Mouse (Mus musculus) spleen, adult 2 months (tissue): ENCODE data around the gene Parn. TPM values are rescaled to one million over a fixed set of nuclear protein-coding genes. Genes with fewer than 3 reads are reported as not detected.
A peak's percentile ranks its signal among the peaks of the same experiment; 100 is the strongest.

Experiments used
- DNase-seq, 2 experiments: peaks; one replicate each; pipeline versions ENCODE4 v3.0.0 to v3.0.0-alpha.2; 2012 to 2021; ENCODE audit warnings: low spot score in 2 of 2, low read depth in 1 of 2
- H3K27ac ChIP-seq: fragments of 200-500 bp; 2 replicates; pipeline ENCODE4 v1.5.1; 2012; ENCODE audit warnings: low read length, inconsistent platforms; ENCODE audit not compliant: insufficient read depth
- H3K27me3 ChIP-seq: fragments of 200-500 bp; 2 replicates; pipeline ENCODE4 v1.6.1; 2012; ENCODE audit warnings: mild to moderate bottlenecking, moderate library complexity, low read length, inconsistent platforms; ENCODE audit not compliant: control insufficient read depth, insufficient read depth
- H3K36me3 ChIP-seq: fragments of 200-500 bp; 2 replicates; pipeline ENCODE4 v1.6.1; 2012; ENCODE audit warnings: mild to moderate bottlenecking, low read length, inconsistent platforms; ENCODE audit not compliant: control insufficient read depth, insufficient read depth
- H3K4me1 ChIP-seq: fragments of 200-500 bp; 2 replicates; pipeline ENCODE4 v1.6.1; 2011; ENCODE audit warnings: inconsistent platforms; ENCODE audit not compliant: control insufficient read depth, insufficient read depth, insufficient read length
- H3K4me3 ChIP-seq: fragments of 200-500 bp; 2 replicates; pipeline ENCODE4 v1.5.1; 2011; ENCODE audit warnings: mild to moderate bottlenecking, inconsistent platforms; ENCODE audit not compliant: insufficient read depth, insufficient read length; ENCODE audit errors: extremely low read depth
- CTCF ChIP-seq: fragments of 200-500 bp; IDR thresholded peaks from 2 replicates; pipeline ENCODE4 v1.5.1; 2011; ENCODE audit warnings: mild to moderate bottlenecking, inconsistent platforms; ENCODE audit not compliant: insufficient read depth, insufficient read length, insufficient replicate concordance; ENCODE audit errors: extremely low read depth
- POLR2A ChIP-seq: fragments of 200-500 bp; IDR thresholded peaks from 2 replicates; pipeline ENCODE4 v1.6.1; 2011; ENCODE audit warnings: low read depth, low read length, inconsistent platforms
- WGBS: fragments of 180-500 bp; shearing (Covaris S2); methylation state at CpG from one replicate; pipeline ENCODE4 v1.1.7; 2018; 5-methylcytosine and 5-hydroxymethylcytosine counted together
- polyA plus RNA-seq: library from polyadenylated mRNA; depleted of rRNA; stranded (reverse); fragments of >200 nt; gene quantifications from 2 replicates; pipeline ENCODE4 v1.2.3, GENCODE M21; 2012; rRNA removed

The Parn gene
- polyA plus RNA-seq = 8.8 and 9.9 TPM in 2 replicates

DNA sequence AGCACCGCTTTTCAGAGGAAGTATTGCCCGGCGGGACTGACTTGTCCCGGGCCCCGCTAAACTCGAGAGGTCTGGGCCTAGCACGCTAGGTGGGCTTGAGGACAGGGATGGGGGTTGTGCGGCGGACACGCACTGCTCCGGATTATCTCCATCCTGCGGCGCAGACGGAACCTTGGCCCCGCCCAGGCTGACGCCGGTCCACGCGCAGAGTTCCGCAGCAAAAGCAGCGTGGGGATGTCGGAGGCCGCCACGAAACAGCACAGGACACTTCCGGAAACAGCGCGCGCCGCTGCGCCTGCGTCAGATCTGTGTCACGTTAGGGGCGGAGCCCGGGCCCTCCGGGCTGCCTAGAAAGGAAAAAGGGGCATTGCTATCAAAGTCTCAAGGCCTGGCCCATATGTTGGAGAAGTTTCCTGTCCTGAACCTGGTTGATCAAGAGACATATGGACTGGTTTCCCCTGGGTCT lies at the start of gene Parn:
TSS of gene Parn (minus strand) at position 293 of the 466 bp plus-strand sequence.
- under 1% methylated on average over 35 of the region's 35 CpGs for WGBS
- Histone ChIP-seq H3K27ac (peak within 1 kb of the TSS; percentile 35), H3K36me3 (peaks cover 3% of the 10 kb centered on the region; the same call in 1 of the 2 replicates), H3K4me3 (peak within 1 kb of the TSS; percentile 67), H3K4me1 (peaks cover 6% of the 10 kb centered on the region; the same call in 1 of the 2 replicates), H3K27me3 (no peaks in the 10 kb centered on the region)
- TF ChIP-seq POLR2A (peak; percentile 76), CTCF (no peak)
- peak; percentile 88 to 94 for DNase-seq

- Histone ChIP-seq H3K27me3 (no peaks in the 10 kb centered on the region), H3K36me3 (no peaks in the 10 kb centered on the region), H3K4me1 (no peaks in the 10 kb centered on the region), H3K4me3 (no peak overlapping the region), H3K27ac (no peak overlapping the region)
- 53% methylated on average over 2 of the region's 2 CpGs for WGBS
- TF ChIP-seq CTCF (no peak), POLR2A (no peak)
- DNase-seq = no peak
Observed at GRCm38 (mm10) chr16:13716821-13717553, 49.0 kb upstream of the Parn start.

GRCm38 (mm10) chr16:13714910-13715309 lies 46.9 kb upstream of the Parn start:
- H3K27ac ChIP-seq = no peak overlapping the region

DNA sequence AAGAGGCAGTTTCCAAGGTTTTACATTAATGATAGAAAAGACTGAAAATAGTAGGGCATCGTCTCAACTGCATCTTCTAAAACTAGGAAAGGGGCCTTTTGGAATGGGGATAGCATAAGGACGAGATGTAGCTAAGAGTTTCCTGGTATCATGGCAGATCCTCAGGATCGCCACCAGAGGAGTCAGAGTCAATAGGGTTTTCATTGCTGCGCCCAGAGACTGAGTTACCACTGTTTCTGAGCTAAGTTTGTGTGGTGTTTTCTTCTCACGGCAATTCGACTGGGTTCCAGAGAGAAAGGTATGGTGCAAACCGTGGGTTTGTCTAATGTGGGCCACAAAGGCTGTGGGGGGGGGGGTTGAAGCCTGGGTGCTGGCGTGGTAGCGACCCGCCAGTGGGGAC lies 36.7 kb upstream of the Parn start:
- Histone ChIP-seq H3K4me1 (no peaks in the 10 kb centered on the region), H3K27ac (no peak overlapping the region), H3K27me3 (no peaks in the 10 kb centered on the region), H3K36me3 (peaks cover 24% of the 10 kb centered on the region), H3K4me3 (no peak overlapping the region)
- no peak for DNase-seq
- TF ChIP-seq CTCF = no peak
- WGBS = 94% methylated on average over 9 of the region's 10 CpGs

More at GRCm38 (mm10) chr16:13714910-13715309, 46.9 kb upstream of the Parn start:
- TF ChIP-seq POLR2A (no peak), CTCF (no peak)
- Histone ChIP-seq H3K4me1 (no peaks in the 10 kb centered on the region), H3K27me3 (no peaks in the 10 kb centered on the region), H3K36me3 (no peaks in the 10 kb centered on the region), H3K4me3 (no peak overlapping the region)
- no peak for DNase-seq
- 82% methylated on average over 3 of the region's 3 CpGs for WGBS

DNA sequence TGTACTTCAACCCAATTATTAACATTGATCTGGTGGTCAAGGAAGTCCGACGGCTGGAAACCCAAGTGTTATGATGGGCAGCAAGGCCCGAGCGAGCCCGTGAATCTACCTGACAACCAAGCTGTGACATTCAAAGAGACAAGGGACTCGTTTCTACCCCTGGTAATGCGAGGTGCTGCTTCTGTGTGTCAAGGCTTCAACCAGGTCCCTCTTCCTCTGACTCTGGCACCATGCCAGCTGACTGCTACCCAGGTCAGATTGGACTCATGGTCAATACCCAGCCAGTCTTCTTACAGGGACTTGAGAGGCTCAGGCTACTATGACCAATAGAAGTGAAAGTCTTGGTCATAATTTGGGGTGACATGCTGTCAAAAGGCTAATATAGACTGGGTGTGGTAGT lies 34.2 kb upstream of the Parn start:
- peaks cover 38% of the 10 kb centered on the region for H3K36me3 ChIP-seq
- no peak overlapping the region for H3K27ac ChIP-seq
- DNase-seq = no peak
- TF ChIP-seq CTCF (no peak), POLR2A (no peak)
- H3K4me3 ChIP-seq = no peak overlapping the region
- no peaks in the 10 kb centered on the region for H3K4me1 ChIP-seq
- 97% methylated on average over 7 of the region's 7 CpGs for whole genome bisulfite sequencing
- H3K27me3 ChIP-seq = no peaks in the 10 kb centered on the region

GRCm38 (mm10) chr16:13698998-13699397 lies 31.0 kb upstream of the Parn start:
- no peaks in the 10 kb centered on the region for H3K4me1 ChIP-seq
- H3K27me3 ChIP-seq = no peaks in the 10 kb centered on the region
- 94% methylated on average over 7 of the region's 7 CpGs for WGBS
- no peak overlapping the region for H3K4me3 ChIP-seq
- DNase-seq = no peak
- H3K36me3 ChIP-seq = peaks cover 46% of the 10 kb centered on the region
- no peak overlapping the region for H3K27ac ChIP-seq
- TF ChIP-seq POLR2A (no peak), CTCF (no peak)

DNA sequence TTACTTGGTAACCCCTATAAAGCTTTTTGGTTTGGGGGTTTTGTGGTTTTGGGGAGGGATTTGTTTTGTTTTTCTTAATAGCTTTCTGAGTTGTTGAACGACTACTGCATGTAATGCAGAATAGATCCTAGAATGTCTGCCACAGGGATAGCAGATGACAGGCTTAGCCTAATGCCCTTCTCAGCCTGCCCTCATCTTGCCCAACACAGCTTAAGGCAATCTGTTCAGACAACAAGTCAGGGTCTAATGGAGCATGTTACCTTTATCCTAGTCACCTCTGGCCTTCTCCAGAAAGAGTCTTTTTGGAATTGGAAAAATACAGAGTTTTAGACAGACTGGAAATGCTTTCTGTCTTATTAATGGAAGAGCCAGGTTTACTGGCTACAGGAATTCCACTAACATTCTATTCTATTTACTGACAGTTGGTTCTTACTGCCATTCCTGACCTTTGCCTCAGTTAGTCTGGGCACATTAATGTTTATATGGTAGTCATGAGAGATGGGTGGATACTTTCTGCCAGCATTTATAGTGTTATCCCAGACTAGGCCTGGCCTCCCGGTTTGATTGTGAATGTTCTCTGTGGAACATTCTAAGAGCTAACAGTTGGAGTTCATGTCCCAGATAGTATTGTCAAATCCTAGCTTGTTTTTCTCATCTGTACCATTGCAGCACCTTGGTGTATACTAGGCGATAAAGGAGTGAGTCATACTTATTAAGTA lies 10.8 kb upstream of the Parn start:
- TF ChIP-seq CTCF (no peak), POLR2A (no peak)
- DNase-seq = no peak
- no peak overlapping the region for H3K27ac ChIP-seq
- H3K27me3 ChIP-seq = no peaks in the 10 kb centered on the region
- H3K36me3 ChIP-seq = peaks cover 13% of the 10 kb centered on the region
- WGBS = 87% methylated on average over 3 of the region's 3 CpGs
- H3K4me3 ChIP-seq = no peak overlapping the region
- H3K4me1 ChIP-seq = peaks cover 2% of the 10 kb centered on the region; the same call in 1 of the 2 replicates
